Mouse (Mus musculus) adrenal gland, adult 8-10 months (tissue): ENCODE data around the gene Slc9a8. TPM values are rescaled to one million over a fixed set of nuclear protein-coding genes. Genes with fewer than 3 reads are reported as not detected.

Source experiments
- DNase-seq: peaks from one replicate; pipeline ENCODE4 v3.0.0; 2022
- total RNA-seq, 4 experiments: library from RNA; stranded (reverse); gene quantifications; 2 replicates each; pipeline ENCODE4 v1.2.4; 2022

Gene Slc9a8
- total RNA-seq, 4 experiments from 2014 or later = 39.8 to 87.3 (median 53.6) TPM

- DNase-seq = no peak
Observed at GRCm38 (mm10) chr2:167449331-167450275, 28.1 kb downstream of the Slc9a8 start.

- DNase-seq = no peak
Observed at GRCm38 (mm10) chr2:167450647-167451046, 29.1 kb downstream of the Slc9a8 start.

GRCm38 (mm10) chr2:167453814-167454213 lies 32.3 kb downstream of the Slc9a8 start:
- DNase-seq = no peak

- no peak for DNase-seq
Observed at GRCm38 (mm10) chr2:167456361-167457020, 35.0 kb downstream of the Slc9a8 start.

GRCm38 (mm10) chr2:167457213-167457612 lies 35.7 kb downstream of the Slc9a8 start:
- no peak for DNase-seq

- no peak for DNase-seq
Observed at GRCm38 (mm10) chr2:167458548-167458947, 37.0 kb downstream of the Slc9a8 start.

GRCm38 (mm10) chr2:167459071-167459865 lies 37.8 kb downstream of the Slc9a8 start:
- no peak for DNase-seq

- DNase-seq = no peak
Observed at GRCm38 (mm10) chr2:167462954-167463353, 41.4 kb downstream of the Slc9a8 start.

- DNase-seq = no peak
Observed at GRCm38 (mm10) chr2:167463802-167464201, 42.3 kb downstream of the Slc9a8 start.

GRCm38 (mm10) chr2:167465951-167466350 lies 44.4 kb downstream of the Slc9a8 start:
- no peak for DNase-seq

GRCm38 (mm10) chr2:167467214-167467613 lies 45.7 kb downstream of the Slc9a8 start:
- DNase-seq = no peak

GRCm38 (mm10) chr2:167468444-167468843 lies 46.9 kb downstream of the Slc9a8 start:
- DNase-seq = no peak

- no peak for DNase-seq
Observed at GRCm38 (mm10) chr2:167470611-167471010, 49.1 kb downstream of the Slc9a8 start.

- no peak for DNase-seq
Observed at GRCm38 (mm10) chr2:167471585-167471984, 50.1 kb downstream of the Slc9a8 start.

- no peak for DNase-seq
Observed at GRCm38 (mm10) chr2:167474218-167474617, 52.7 kb downstream of the Slc9a8 start.

GRCm38 (mm10) chr2:167475596-167475995 lies 54.1 kb downstream of the Slc9a8 start:
- no peak for DNase-seq

- no peak for DNase-seq
Observed at GRCm38 (mm10) chr2:167476200-167476688, 54.7 kb downstream of the Slc9a8 start.

- no peak for DNase-seq
Observed at GRCm38 (mm10) chr2:167476762-167477161, 55.2 kb downstream of the Slc9a8 start.

- DNase-seq = no peak
Observed at GRCm38 (mm10) chr2:167478128-167478527, 56.6 kb downstream of the Slc9a8 start.

GRCm38 (mm10) chr2:167479501-167479900 lies 58.0 kb downstream of the Slc9a8 start:
- no peak for DNase-seq

- no peak for DNase-seq
Observed at GRCm38 (mm10) chr2:167482681-167483080, 61.2 kb downstream of the Slc9a8 start.

GRCm38 (mm10) chr2:167483081-167483826 lies 61.7 kb downstream of the Slc9a8 start:
- no peak for DNase-seq
